18 mouse cellular contexts compared by ENCODE assay signal in genomic region chr10:117808068-117808467, GRCm38 (mm10). TPM values are rescaled to one million over a fixed set of nuclear protein-coding genes. Genes with fewer than 3 reads are reported as not detected.
DNase-seq lines count a peak whose midpoint lies in the region; ATAC-seq lines count a peak whose summit lies in the region.
"Had no signal": no experiment of that assay in that cellular context is flagged by ENCODE, and none has a peak within 500 bp of the region (broad histone marks: within the 10 kb centered on the region; RNA-seq: fewer than 3 reads in every experiment).

No protein-coding gene starts in this region.

- no peak overlapping the region for H3K27ac ChIP-seq in kidney, embryonic 14.5 days (ENCODE audit: low read depth, low read length)
- H3K27ac ChIP-seq: embryonic facial prominence, embryonic 10.5 days; left cerebral cortex, adult 2 months; liver, embryonic 12.5 days; lung, embryonic 15.5 days; neural tube, embryonic 13.5 days had no signal

- no peak overlapping the region for H3K4me2 ChIP-seq in kidney, embryonic 14.5 days (replicated peaks; ENCODE audit: low read depth, low read length)
- H3K4me2 ChIP-seq: heart, embryonic 12.5 days; liver, embryonic 12.5 days; lung, embryonic 15.5 days; neural tube, embryonic 13.5 days had no signal

- H3K36me3 ChIP-seq in splenic B cell, adult 2 months (ENCODE audit: control insufficient read depth, insufficient read depth, low read length, poor library complexity, severe bottlenecking), result peaks cover 6% of the 10 kb centered on the region; the same call in 1 of the 2 replicates
- peaks cover under 1% of the 10 kb centered on the region for H3K36me3 ChIP-seq in kidney, embryonic 14.5 days (ENCODE audit: control insufficient read depth, insufficient read depth, low read length)

- 79% methylated on average over 6 of the region's 6 CpGs for WGBS in kidney, embryonic 14.5 days

- DNase-seq in thymus, postnatal 4 days, result peak; percentile 48
- no peak for DNase-seq in thymus, postnatal 36 days
- DNase-seq in splenic B cell, adult 2 months (ENCODE audit: low read depth, low spot score), result peak; percentile 85
- DNase-seq in left cerebral cortex, adult 18-20 months (ENCODE audit: low spot score in 2 of 2), result no peak
- DNase-seq: cerebellum, adult 9-11 months; gastrocnemius, postnatal 25 days; right cerebral cortex, postnatal 25 days had no signal

- no peak overlapping the region for H3K4me3 ChIP-seq in kidney, embryonic 14.5 days (ENCODE audit: low read length)
- H3K4me3 ChIP-seq: embryonic facial prominence, embryonic 10.5 days; heart, embryonic 12.5 days; left cerebral cortex, adult 2 months; liver, embryonic 12.5 days; lung, embryonic 15.5 days; neural tube, embryonic 13.5 days had no signal

- no peaks in the 10 kb centered on the region for H3K27me3 ChIP-seq in splenic B cell, adult 2 months (ENCODE audit: control insufficient read depth, insufficient read depth, low read length, poor library complexity, severe bottlenecking)
- no peaks in the 10 kb centered on the region for H3K27me3 ChIP-seq in kidney, embryonic 14.5 days (ENCODE audit: control insufficient read depth, insufficient read depth, low read length)
- H3K27me3 ChIP-seq: heart, embryonic 12.5 days; liver, embryonic 12.5 days; lung, embryonic 15.5 days; neural tube, embryonic 13.5 days had no signal

- ATAC-seq in activated CD4-positive, CD25-positive, alpha-beta regulatory T cell, adult 4 months, result peak; percentile 90
- peak; percentile 29 for ATAC-seq in monocyte, adult 5-6 weeks (replicated peaks; ENCODE audit: insufficient number of reproducible peaks, low FRiP score, low TSS enrichment, poor library complexity, severe bottlenecking)
- no peak for ATAC-seq in megakaryocyte-erythroid progenitor cell, adult 5-6 weeks (replicated peaks; ENCODE audit: low FRiP score, low TSS enrichment, poor library complexity, severe bottlenecking)
- ATAC-seq in kidney, embryonic 14.5 days (ENCODE audit: low FRiP score, low TSS enrichment), result no peak
- ATAC-seq: forebrain, embryonic 14.5 days; liver, embryonic 12.5 days had no signal

- no peak overlapping the region for H3K9ac ChIP-seq in kidney, embryonic 14.5 days (ENCODE audit: low read depth, low read length)
- H3K9ac ChIP-seq: heart, embryonic 12.5 days; liver, embryonic 12.5 days; lung, embryonic 15.5 days; neural tube, embryonic 13.5 days had no signal

- H3K9me3 ChIP-seq in kidney, embryonic 14.5 days (ENCODE audit: control insufficient read depth, low read length), result no peaks in the 10 kb centered on the region
- H3K9me3 ChIP-seq: embryonic facial prominence, embryonic 10.5 days; heart, embryonic 12.5 days; liver, embryonic 12.5 days; lung, embryonic 15.5 days; neural tube, embryonic 13.5 days had no signal

- no peaks in the 10 kb centered on the region for H3K4me1 ChIP-seq in kidney, embryonic 14.5 days (ENCODE audit: control insufficient read depth, insufficient read depth, low read length)
- H3K4me1 ChIP-seq: heart, embryonic 12.5 days; lung, embryonic 15.5 days had no signal

RNA-seq across cellular contexts. Expression of gene Nup107, which starts 15.6 kb away (rescaled TPM):
- 10 to 100 TPM; 45.3 to 51.8 TPM for polyA plus RNA-seq in activated CD4-positive, CD25-positive, alpha-beta regulatory T cell, adult 4 months (2017; shearing (Covaris generic))
- total RNA-seq in monocyte, adult 5-6 weeks (2017), result 62.6 to 83.6 TPM (median 77.5 TPM) in 3 replicates
- total RNA-seq in megakaryocyte-erythroid progenitor cell, adult 5-6 weeks (2014; fragmentation: Nextera tagmentation), result 87.2 and 100 TPM in 2 replicates
- 128 and 133 TPM in 2 replicates for total RNA-seq in megakaryocyte-erythroid progenitor cell, adult 5-6 weeks (2017)
- total RNA-seq in left cerebral cortex, adult 18-20 months (2021), result 10 to 100 TPM; 14.0 to 14.7 TPM
- polyA plus RNA-seq in kidney, embryonic 14.5 days (2014; fragmentation: Nextera tagmentation; extraction: Ambion mirVana), result 48.6 and 77.5 TPM in 2 replicates

RNA-seq across cellular contexts. Expression of gene Rap1b, which starts 37.8 kb away (rescaled TPM):
- 100 to 1,000 TPM in 1 of 2 experiments, 10 to 100 TPM in 1; 83.0 to 107 TPM for polyA plus RNA-seq in activated CD4-positive, CD25-positive, alpha-beta regulatory T cell, adult 4 months (2017; shearing (Covaris generic))
- total RNA-seq in monocyte, adult 5-6 weeks (2017), result 807 to 1,253 TPM (median 1,136 TPM) in 3 replicates
- total RNA-seq in megakaryocyte-erythroid progenitor cell, adult 5-6 weeks (2014; fragmentation: Nextera tagmentation), result 56.8 and 92.2 TPM in 2 replicates
- 67.4 and 73.2 TPM in 2 replicates for total RNA-seq in megakaryocyte-erythroid progenitor cell, adult 5-6 weeks (2017)
- 10 to 100 TPM; 56.7 to 65.4 TPM for total RNA-seq in left cerebral cortex, adult 18-20 months (2021)
- polyA plus RNA-seq in kidney, embryonic 14.5 days (2014; fragmentation: Nextera tagmentation; extraction: Ambion mirVana), result 139 and 176 TPM in 2 replicates

Comparison
In these comparisons a context has a peak if more than half of its experiments do, and no peak if none do; other contexts are left out.
1. DNase-seq: peak in thymus, postnatal 4 days (single experiment) and splenic B cell, adult 2 months (single experiment); none in thymus, postnatal 36 days (0 of 2) and left cerebral cortex, adult 18-20 months (0 of 2).
2. ATAC-seq: peak in activated CD4-positive, CD25-positive, alpha-beta regulatory T cell, adult 4 months (single experiment) and monocyte, adult 5-6 weeks (single experiment); none in megakaryocyte-erythroid progenitor cell, adult 5-6 weeks (single experiment) and kidney, embryonic 14.5 days (single experiment).